Mouse (Mus musculus): ENCODE measurements around the gene Gm9747.

DNA sequence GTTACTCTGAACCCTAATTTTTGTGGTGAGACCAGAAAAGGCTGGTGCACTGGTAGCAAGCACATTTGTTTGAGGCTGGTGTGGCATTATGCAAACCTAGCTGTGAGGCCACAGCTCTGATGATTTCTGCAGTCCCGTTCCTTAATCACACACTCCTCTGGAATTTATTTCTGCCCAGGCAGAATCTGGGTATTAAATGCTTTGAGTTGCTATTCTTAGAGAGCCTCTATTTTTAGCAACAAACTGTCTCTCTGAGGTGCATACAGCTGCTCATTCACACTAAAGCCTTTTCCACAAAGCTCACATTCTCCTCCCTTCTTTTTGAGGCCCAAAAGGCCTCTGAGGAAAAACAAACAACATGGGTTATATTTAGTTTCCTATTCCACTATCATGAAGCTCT is 33.0 kb upstream of the Gm9747 start:
- TF ChIP-seq CTCF (IDR thresholded peaks at IDR 0.05; ENCODE audit: borderline replicate concordance, extremely low read depth, insufficient read depth, insufficient read length) (no peak), POLR2A (IDR thresholded peaks at IDR 0.05; ENCODE audit: borderline replicate concordance, extremely low read depth, insufficient read depth, insufficient read length, poor library complexity, severe bottlenecking) (no peak)

Measured in brain, embryonic 14.5 days (tissue).